Mouse (Mus musculus) midbrain, postnatal 0 days (tissue): ENCODE results near the gene Olfr1411. TPM values are rescaled to one million over a fixed set of nuclear protein-coding genes. Genes with fewer than 3 reads are reported as not detected.

Experiments used
- ATAC-seq: fragments of 200-750 bp; cut with Nextera tagmentation; 2 replicates; pipeline ENCODE4 v1.8.0; 2017; ENCODE audit warnings: moderate number of reproducible peaks, mild to moderate bottlenecking, moderate TSS enrichment, moderate library complexity; ENCODE audit not compliant: low FRiP score
- DNase-seq: peaks from one replicate; pipeline ENCODE4 v3.0.0-alpha.2; 2015; ENCODE audit warnings: low spot score
- H3K27ac ChIP-seq: fragments of 300-500 bp; sonication (generic); 2 replicates; pipeline ENCODE4 v1.5.1; 2014; ENCODE audit warnings: low read depth, mild to moderate bottlenecking, low read length, mixed read lengths
- H3K27me3 ChIP-seq: fragments of 300-500 bp; sonication (generic); 2 replicates; pipeline ENCODE4 v1.6.1; 2014; ENCODE audit warnings: low read length, control low read depth, mixed read lengths; ENCODE audit not compliant: insufficient read depth
- H3K36me3 ChIP-seq: fragments of 300-500 bp; sonication (generic); 2 replicates; pipeline ENCODE4 v1.6.1; 2014; ENCODE audit warnings: low read length, control low read depth, mixed read lengths; ENCODE audit not compliant: insufficient read depth
- H3K4me1 ChIP-seq: fragments of 300-500 bp; sonication (generic); 2 replicates; pipeline ENCODE4 v1.6.1; 2014; ENCODE audit warnings: mild to moderate bottlenecking, control low read depth, antibody characterized with exemption, low read length, mixed read lengths; ENCODE audit not compliant: insufficient read depth
- H3K4me2 ChIP-seq: fragments of 300-500 bp; sonication (generic); 2 replicates; pipeline ENCODE4 v1.6.1; 2014; ENCODE audit warnings: low read depth, mild to moderate bottlenecking, low read length, mixed read lengths; ENCODE audit not compliant: poor library complexity, severe bottlenecking
- H3K4me3 ChIP-seq: fragments of 300-500 bp; sonication (generic); 2 replicates; pipeline ENCODE4 v1.5.1; 2014; ENCODE audit warnings: low read depth, mild to moderate bottlenecking, low read length, moderate library complexity
- H3K9ac ChIP-seq: fragments of 300-500 bp; sonication (generic); replicated peaks from 2 replicates; pipeline ENCODE4 v1.6.1; 2014; ENCODE audit warnings: mild to moderate bottlenecking, low read length, moderate library complexity, mixed read lengths; ENCODE audit not compliant: poor library complexity, severe bottlenecking
- H3K9me3 ChIP-seq: fragments of 300-500 bp; sonication (generic); 2 replicates; pipeline ENCODE4 v1.6.1; 2016; ENCODE audit warnings: low read length, control low read depth
- CTCF ChIP-seq: IDR thresholded peaks from 2 replicates; pipeline ENCODE4 v1.5.1; 2016; ENCODE audit warnings: antibody characterized with exemption, mild to moderate bottlenecking
- WGBS: fragments of 180-500 bp; shearing (Covaris S2); extraction: QIAGEN DNeasy Blood & Tissue Kit; methylation state at CpG from one replicate; pipeline ENCODE4 v1.1.7; 2014; 5-methylcytosine and 5-hydroxymethylcytosine counted together
- polyA plus RNA-seq: library from polyadenylated mRNA; unstranded; fragments of >200 nt; fragmentation: Nextera tagmentation; extraction: Ambion mirVana; gene quantifications from 2 replicates; pipeline ENCODE4 v1.2.1, GENCODE M21; 2015
- total RNA-seq: library from RNA; depleted of rRNA; stranded (reverse); fragments of >200 nt; gene quantifications from 2 replicates; pipeline ENCODE4 v1.2.3, GENCODE M21; 2014

The Olfr1411 gene
- total and polyA plus RNA-seq, 2 experiments from 2014 or later = not detected

GRCm38 (mm10) chr1:92607711-92608110 is 13.5 kb downstream of the Olfr1411 start:
- DNase-seq = no peak
- no peaks in the 10 kb centered on the region for H3K36me3 ChIP-seq
- WGBS = 81% methylated on average over 4 of the region's 4 CpGs

GRCm38 (mm10) chr1:92611008-92611407 is 16.8 kb downstream of the Olfr1411 start:
- 5% methylated on average over 5 of the region's 5 CpGs for WGBS
- DNase-seq = peak; percentile 78
- Histone ChIP-seq H3K27ac (no peak overlapping the region), H3K9me3 (no peaks in the 10 kb centered on the region), H3K4me3 (no peak overlapping the region), H3K27me3 (no peaks in the 10 kb centered on the region), H3K4me1 (no peaks in the 10 kb centered on the region), H3K9ac (no peak overlapping the region), H3K36me3 (no peaks in the 10 kb centered on the region), H3K4me2 (no peak overlapping the region)
- peak; percentile 96 for TF ChIP-seq CTCF
- 0 out of 2 replicates have a peak, but pooled peaks have one; percentile 38 for ATAC-seq

More at GRCm38 (mm10) chr1:92607711-92608110, 13.5 kb downstream of the Olfr1411 start:
- Histone ChIP-seq H3K9ac (no peak overlapping the region), H3K9me3 (no peaks in the 10 kb centered on the region), H3K27ac (no peak overlapping the region), H3K4me3 (no peak overlapping the region), H3K4me2 (no peak overlapping the region), H3K27me3 (no peaks in the 10 kb centered on the region), H3K4me1 (no peaks in the 10 kb centered on the region)
- ATAC-seq = no peak
- no peak for TF ChIP-seq CTCF

GRCm38 (mm10) chr1:92613175-92613574 is 19.0 kb downstream of the Olfr1411 start:
- no peak for DNase-seq
- no peak overlapping the region for H3K4me2 ChIP-seq
- H3K27me3 ChIP-seq = no peaks in the 10 kb centered on the region
- no peaks in the 10 kb centered on the region for H3K9me3 ChIP-seq
- WGBS = 30% methylated on average over 4 of the region's 4 CpGs
- no peak for ATAC-seq
- H3K27ac ChIP-seq = no peak overlapping the region
- H3K9ac ChIP-seq = no peak overlapping the region
- H3K4me1 ChIP-seq = no peaks in the 10 kb centered on the region
- no peak for TF ChIP-seq CTCF
- H3K36me3 ChIP-seq = no peaks in the 10 kb centered on the region
- H3K4me3 ChIP-seq = no peak overlapping the region

DNA sequence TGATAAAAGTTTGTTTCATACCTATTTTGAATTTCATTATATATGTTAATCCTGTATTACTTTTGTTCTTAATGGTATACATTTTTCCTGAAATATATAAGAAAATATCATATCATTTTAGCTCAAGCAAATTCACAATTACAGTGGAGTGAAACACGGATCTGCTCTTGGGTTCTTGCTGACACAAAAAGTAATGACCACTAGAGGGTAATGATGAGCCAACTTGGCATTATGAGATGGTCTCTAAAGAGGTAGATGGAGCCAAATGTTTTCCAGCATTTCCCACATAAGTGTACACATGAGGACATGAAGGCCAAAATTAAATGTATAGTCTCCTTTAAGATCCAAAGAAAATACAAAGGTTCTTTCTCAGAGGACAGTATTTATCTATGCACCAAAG is 20.3 kb downstream of the Olfr1411 start:
- DNase-seq = peak; percentile 71
- 11% methylated on average over 1 of the region's 1 CpGs for WGBS

DNA sequence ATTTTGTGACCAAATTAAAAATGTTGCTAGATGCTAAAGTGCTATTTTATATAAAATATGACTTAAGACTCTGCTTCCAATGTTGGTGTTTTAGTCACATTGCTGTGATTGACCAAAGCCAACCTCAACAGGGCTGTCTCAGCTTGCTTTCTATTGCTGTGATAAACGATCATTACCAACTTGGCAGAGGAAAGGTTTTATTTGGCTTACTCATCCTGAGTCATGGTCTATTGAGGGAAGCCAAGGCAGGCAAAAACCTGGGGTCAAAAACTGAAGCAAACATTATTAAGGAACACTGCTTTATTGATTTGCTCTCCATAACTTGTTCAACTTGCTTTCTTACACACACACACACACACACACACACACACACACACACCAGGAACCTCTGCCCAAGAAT is 21.8 kb downstream of the Olfr1411 start:
- 80% methylated on average over 1 of the region's 1 CpGs for WGBS
- no peak overlapping the region for H3K4me2 ChIP-seq
- ATAC-seq = no peak

More for the DNA sequence above, 20.3 kb downstream of the Olfr1411 start:
- H3K36me3 ChIP-seq = no peaks in the 10 kb centered on the region
- no peak for ATAC-seq
- H3K4me3 ChIP-seq = no peak overlapping the region
- peak; percentile 84 for TF ChIP-seq CTCF
- H3K27me3 ChIP-seq = no peaks in the 10 kb centered on the region
- H3K9me3 ChIP-seq = no peaks in the 10 kb centered on the region
- no peak overlapping the region for H3K4me2 ChIP-seq
- no peaks in the 10 kb centered on the region for H3K4me1 ChIP-seq
- no peak overlapping the region for H3K9ac ChIP-seq
- H3K27ac ChIP-seq = no peak overlapping the region

GRCm38 (mm10) chr1:92617488-92617887 is 23.3 kb downstream of the Olfr1411 start, which contains the start of gene Olfr12:
Gene Olfr12 (plus strand): TSS chr1:92617788.
- no peak for TF ChIP-seq CTCF
- Histone ChIP-seq H3K9me3 (no peaks in the 10 kb centered on the region), H3K9ac (no peak within 1 kb of the TSS), H3K4me3 (no peak within 1 kb of the TSS), H3K4me1 (no peaks in the 10 kb centered on the region), H3K27ac (no peak within 1 kb of the TSS), H3K36me3 (no peaks in the 10 kb centered on the region), H3K4me2 (no peak within 1 kb of the TSS), H3K27me3 (no peaks in the 10 kb centered on the region)
- WGBS = 49% methylated on average over 2 of the region's 2 CpGs
- DNase-seq (no peak), ATAC-seq (no peak)

More for the DNA sequence above, 21.8 kb downstream of the Olfr1411 start:
- Histone ChIP-seq H3K4me3 (no peak overlapping the region), H3K27ac (no peak overlapping the region), H3K4me1 (no peaks in the 10 kb centered on the region), H3K9me3 (no peaks in the 10 kb centered on the region), H3K9ac (no peak overlapping the region), H3K27me3 (no peaks in the 10 kb centered on the region), H3K36me3 (no peaks in the 10 kb centered on the region)
- no peak for DNase-seq
- TF ChIP-seq CTCF = no peak
